Mouse (Mus musculus) MN1 (cell line): ENCODE results near the gene Csf1.

Source experiments
- DNase-seq: peaks from one replicate; pipeline ENCODE4 v3.0.0-alpha.2; 2016; ENCODE audit warnings: low spot score

Csf1 gene

GRCm38 (mm10) chr3:107759929-107760581, at the start of gene Csf1:
TSS of gene Csf1 (minus strand) at chr3:107760469.
- DNase-seq: peak; percentile 81

- DNase-seq: no peak
Measured at GRCm38 (mm10) chr3:107808013-107808750, 47.9 kb upstream of the Csf1 start.

- no peak for DNase-seq
Measured at GRCm38 (mm10) chr3:107807386-107807974, 47.2 kb upstream of the Csf1 start.

- no peak for DNase-seq
Measured at GRCm38 (mm10) chr3:107806916-107807315, 46.6 kb upstream of the Csf1 start.

GRCm38 (mm10) chr3:107804799-107805198, 44.5 kb upstream of the Csf1 start:
- DNase-seq: no peak

GRCm38 (mm10) chr3:107802185-107802946, 42.1 kb upstream of the Csf1 start:
- DNase-seq: peak; percentile 77

GRCm38 (mm10) chr3:107798946-107799345, 38.7 kb upstream of the Csf1 start:
- no peak for DNase-seq

GRCm38 (mm10) chr3:107796191-107796983, 36.1 kb upstream of the Csf1 start:
- peak; percentile 56 for DNase-seq

- DNase-seq: no peak
Measured at GRCm38 (mm10) chr3:107794890-107795289, 34.6 kb upstream of the Csf1 start.

GRCm38 (mm10) chr3:107793300-107794201, 33.3 kb upstream of the Csf1 start:
- DNase-seq: no peak

- DNase-seq: no peak
Measured at GRCm38 (mm10) chr3:107792736-107793135, 32.5 kb upstream of the Csf1 start.

- DNase-seq: no peak
Measured at GRCm38 (mm10) chr3:107790766-107791303, 30.6 kb upstream of the Csf1 start.

GRCm38 (mm10) chr3:107790227-107790626, 30.0 kb upstream of the Csf1 start:
- no peak for DNase-seq

GRCm38 (mm10) chr3:107788885-107789284, 28.6 kb upstream of the Csf1 start:
- no peak for DNase-seq

- no peak for DNase-seq
Measured at GRCm38 (mm10) chr3:107787613-107788501, 27.6 kb upstream of the Csf1 start.

- no peak for DNase-seq
Measured at GRCm38 (mm10) chr3:107786980-107787612, 26.8 kb upstream of the Csf1 start.

- no peak for DNase-seq
Measured at GRCm38 (mm10) chr3:107786344-107786743, 26.1 kb upstream of the Csf1 start.

GRCm38 (mm10) chr3:107785546-107785945, 25.3 kb upstream of the Csf1 start:
- DNase-seq: no peak

- DNase-seq: no peak
Measured at GRCm38 (mm10) chr3:107783315-107783714, 23.0 kb upstream of the Csf1 start.
